Mouse (Mus musculus) right cerebral cortex, adult 18-20 months (tissue): ENCODE measurements around the gene Cald1.

Experiments used
- DNase-seq: peaks from one replicate; pipeline ENCODE4 v3.0.0; 2022; ENCODE audit warnings: mixed read lengths

Gene Cald1

DNA sequence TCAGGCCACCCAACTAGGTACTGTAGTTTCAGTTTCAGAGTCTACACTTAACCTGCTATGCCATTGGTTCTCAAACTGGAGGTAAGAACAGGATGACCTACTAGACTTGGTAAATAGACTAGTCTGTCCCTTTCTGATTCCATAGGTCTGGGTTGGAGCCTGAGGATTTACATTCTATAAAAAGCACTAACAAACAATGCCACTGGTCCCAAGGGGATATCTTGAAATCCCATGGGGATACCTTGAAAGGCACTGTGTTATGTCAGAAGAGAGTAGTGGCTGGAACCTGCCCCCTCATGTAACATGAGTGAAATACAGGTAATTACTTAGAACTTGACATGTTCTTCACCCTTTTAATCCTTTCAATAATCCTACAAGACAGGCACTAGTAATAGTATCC lies 178.1 kb downstream of the Cald1 start:
- no peak for DNase-seq

GRCm38 (mm10) chr6:34777094-34777493 lies 178.8 kb downstream of the Cald1 start:
- no peak for DNase-seq

- DNase-seq: no peak
Observed at GRCm38 (mm10) chr6:34777981-34778668, 179.8 kb downstream of the Cald1 start.

DNA sequence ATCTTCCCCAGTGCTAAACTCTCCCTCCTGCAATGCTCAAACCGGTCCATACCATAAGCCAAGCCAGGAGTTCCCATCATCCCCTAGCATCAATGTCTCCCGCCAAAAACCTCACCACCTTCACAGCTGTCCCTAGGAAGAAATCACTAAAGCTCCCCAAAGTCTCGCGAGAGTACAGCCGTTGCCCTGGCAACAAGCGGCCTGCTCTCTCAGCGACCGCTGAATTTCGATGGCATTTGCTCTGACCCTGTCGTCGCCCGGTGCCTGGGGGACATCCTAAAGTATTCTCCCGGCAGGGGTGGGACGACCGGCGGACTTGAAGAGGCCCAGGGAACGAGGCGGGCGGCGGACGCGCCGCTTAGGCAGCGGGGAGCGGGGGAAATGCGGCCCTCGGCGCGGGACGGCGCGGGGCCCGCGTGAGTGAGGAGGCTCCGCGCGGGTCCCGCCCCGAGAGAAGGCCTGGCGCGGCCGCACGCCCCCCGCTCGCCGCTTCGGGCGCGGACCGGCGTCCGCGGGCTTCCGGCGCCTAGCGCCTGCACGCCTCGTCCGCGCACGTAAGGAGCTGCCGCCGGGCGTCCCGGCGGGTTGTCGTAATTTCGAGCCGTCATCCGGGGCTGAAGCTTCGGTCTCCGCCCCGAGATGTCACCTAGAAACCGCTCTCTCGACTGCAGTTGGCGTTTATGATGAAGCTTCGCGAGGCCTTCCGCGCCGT lies 182.1 kb downstream of the Cald1 start, which contains the start of gene Agbl3:
Agbl3 (plus strand) TSS at position 202 of the 712 bp plus-strand sequence.
- peak; percentile 92 for DNase-seq

DNA sequence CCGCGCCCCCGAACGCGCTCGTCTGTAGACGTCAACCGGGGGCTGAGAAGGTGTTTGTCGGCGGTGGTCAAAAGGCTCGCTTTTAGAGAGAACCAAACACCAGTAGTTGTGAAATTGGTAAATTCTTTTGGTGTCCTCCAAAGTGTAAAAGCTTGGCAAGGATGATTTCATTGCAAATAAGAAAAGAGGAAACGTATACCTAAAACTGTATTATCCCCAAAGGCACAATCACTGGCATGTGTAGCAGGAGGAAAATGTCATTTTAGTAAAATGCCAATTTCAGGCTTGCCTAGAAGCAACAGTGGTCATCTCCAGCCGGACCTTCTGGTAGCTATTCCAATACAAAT lies 182.6 kb downstream of the Cald1 start:
- no peak for DNase-seq

DNA sequence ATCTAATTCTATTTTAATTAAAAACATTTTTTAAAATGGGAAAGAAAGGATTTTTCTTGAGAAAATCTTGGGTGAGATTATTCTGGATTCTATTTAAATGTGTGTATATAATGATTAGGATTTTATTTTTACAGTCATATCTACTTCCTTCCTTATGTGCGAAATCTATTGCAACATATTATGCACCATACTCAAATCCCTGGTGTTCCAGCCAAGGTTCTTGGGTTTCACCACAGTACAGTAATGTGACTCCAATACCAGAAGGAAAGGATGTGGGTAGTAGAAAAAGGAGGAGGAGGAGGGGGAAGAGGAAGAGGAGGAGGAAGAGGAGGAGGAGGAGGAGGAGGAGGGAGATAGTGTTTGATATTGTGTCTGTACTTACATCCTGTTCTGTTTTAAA lies 184.2 kb downstream of the Cald1 start:
- no peak for DNase-seq

DNA sequence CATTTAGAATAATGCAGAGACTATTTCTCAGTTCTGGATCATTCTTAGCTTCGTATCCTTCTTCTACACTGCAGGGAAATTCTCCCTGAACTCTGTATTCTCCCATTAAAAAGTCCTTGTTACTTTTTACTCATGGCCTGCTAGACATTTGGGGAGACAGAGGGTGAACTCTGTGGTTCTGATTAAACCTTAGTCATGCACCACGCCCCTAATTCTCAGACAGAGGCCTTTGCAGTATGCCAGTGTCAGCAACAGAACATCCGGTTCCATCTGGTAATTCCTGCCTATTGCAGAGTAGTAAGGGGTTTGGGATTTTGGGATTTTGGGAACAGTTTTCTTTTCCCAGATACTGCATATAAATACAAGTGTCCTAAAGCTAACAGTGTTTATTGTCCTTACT lies 198.6 kb downstream of the Cald1 start:
- no peak for DNase-seq

GRCm38 (mm10) chr6:34797887-34798286 lies 199.6 kb downstream of the Cald1 start:
- DNase-seq: no peak

DNA sequence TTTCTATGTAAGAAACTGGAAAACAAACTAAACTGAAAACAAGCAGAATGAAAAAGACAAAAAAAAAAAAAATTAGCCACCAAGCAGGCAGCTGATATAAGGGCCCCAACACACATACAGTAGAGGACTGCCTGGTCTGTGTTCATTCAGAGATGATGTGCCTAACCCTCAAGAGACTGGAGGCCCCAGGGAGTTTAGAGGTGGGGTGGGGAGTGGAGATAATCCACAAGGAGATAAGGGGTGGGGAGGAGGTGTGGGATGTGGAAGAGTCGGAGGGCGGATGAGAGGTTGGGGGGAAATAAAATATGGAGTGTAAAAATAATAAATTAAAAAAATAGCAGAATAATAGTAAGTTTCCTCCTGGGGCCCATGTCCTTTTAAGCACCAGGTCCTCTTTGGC lies 207.3 kb downstream of the Cald1 start:
- no peak for DNase-seq

- no peak for DNase-seq
Observed at GRCm38 (mm10) chr6:34810651-34811050, 212.4 kb downstream of the Cald1 start.

- peak; percentile 14 for DNase-seq
Observed at GRCm38 (mm10) chr6:34824406-34824805, 226.1 kb downstream of the Cald1 start.
